Mouse (Mus musculus) myocyte (in vitro differentiated cells): ENCODE data around the gene Dnajb12. TPM values are rescaled to one million over a fixed set of nuclear protein-coding genes. Genes with fewer than 3 reads are reported as not detected.

Experiments
- H3K27me3 ChIP-seq: one replicate; pipeline ENCODE4 v1.6.1; 2011; ENCODE audit not compliant: control insufficient read depth, insufficient read depth, insufficient read length
- H3K36me3 ChIP-seq: one replicate; pipeline ENCODE4 v1.6.1; 2011; ENCODE audit not compliant: control insufficient read depth, insufficient read depth
- H3K4me2 ChIP-seq: one replicate; pipeline ENCODE4 v1.6.1; 2011; ENCODE audit warnings: low read depth, control low read depth
- H3K4me3 ChIP-seq: one replicate; pipeline ENCODE4 v1.5.1; 2011; ENCODE audit warnings: mild to moderate bottlenecking, control low read depth, moderate library complexity
- H3K79me2 ChIP-seq: one replicate; pipeline ENCODE4 v1.6.1; 2011; ENCODE audit not compliant: control insufficient read depth, insufficient read depth
- H3ac ChIP-seq: one replicate; pipeline ENCODE4 v1.6.1; 2011; ENCODE audit not compliant: control insufficient read depth, insufficient read length
- CEBPB ChIP-seq: IDR thresholded peaks from 2 replicates; pipeline ENCODE4 v1.6.1; 2011; ENCODE audit warnings: mild to moderate bottlenecking, moderate library complexity; ENCODE audit not compliant: poor library complexity, insufficient read depth, severe bottlenecking
- E2F4 ChIP-seq: IDR thresholded peaks from one replicate; pipeline ENCODE4 v1.6.1; 2011; ENCODE audit warnings: mild to moderate bottlenecking, control low read depth, moderate library complexity; ENCODE audit not compliant: insufficient read depth
- MAX ChIP-seq: IDR thresholded peaks from one replicate; pipeline ENCODE4 v1.6.1; 2011; ENCODE audit warnings: low read depth, mild to moderate bottlenecking, control low read depth
- MYOD1 ChIP-seq, 3 experiments: IDR thresholded peaks; one replicate each; pipeline ENCODE4 v1.6.1; 2011; ENCODE audit warnings: control low read depth in 2 of 3, low read depth in 2 of 3, mild to moderate bottlenecking in 2 of 3, moderate library complexity in 1 of 3; ENCODE audit not compliant: insufficient read length in 2 of 3, control insufficient read depth in 1 of 3
- MYOG ChIP-seq, 3 experiments: IDR thresholded peaks; one replicate each; pipeline ENCODE4 v1.6.1; 2011; ENCODE audit warnings: control low read depth in 2 of 3, low read depth in 2 of 3, mild to moderate bottlenecking in 2 of 3; ENCODE audit not compliant: insufficient read length in 2 of 3, control insufficient read depth in 1 of 3, insufficient read depth in 1 of 3
- POLR2A ChIP-seq: IDR thresholded peaks from one replicate; pipeline ENCODE4 v1.6.1; 2011; ENCODE audit warnings: low read depth, mild to moderate bottlenecking, control low read depth, moderate library complexity; ENCODE audit not compliant: insufficient read length
- POLR2AphosphoS2 ChIP-seq: IDR thresholded peaks from one replicate; pipeline ENCODE4 v1.6.1; 2011; ENCODE audit warnings: low read depth, control low read depth; ENCODE audit not compliant: insufficient read length
- REST ChIP-seq: IDR thresholded peaks from one replicate; pipeline ENCODE4 v1.6.1; 2011; ENCODE audit warnings: mild to moderate bottlenecking, control low read depth, moderate library complexity; ENCODE audit not compliant: insufficient read depth, insufficient read length
- SRF ChIP-seq: IDR thresholded peaks from one replicate; pipeline ENCODE4 v1.6.1; 2011; ENCODE audit warnings: low read depth; ENCODE audit not compliant: control insufficient read depth, insufficient read length
- TCF12 ChIP-seq: IDR thresholded peaks from one replicate; pipeline ENCODE4 v1.6.1; 2011; ENCODE audit warnings: mild to moderate bottlenecking, control low read depth; ENCODE audit not compliant: poor library complexity, insufficient read depth, severe bottlenecking
- TCF3 ChIP-seq: IDR thresholded peaks from one replicate; pipeline ENCODE4 v1.6.1; 2011; ENCODE audit warnings: low read depth, control low read depth; ENCODE audit not compliant: insufficient read length
- USF1 ChIP-seq: IDR thresholded peaks from one replicate; pipeline ENCODE4 v1.6.1; 2011; ENCODE audit warnings: low read depth, mild to moderate bottlenecking, control low read depth, moderate library complexity
- polyA plus RNA-seq: library from polyadenylated mRNA; unstranded; fragments of >200 nt; fragmentation: generic; extraction: Trizol; gene quantifications from one replicate; pipeline ENCODE4 v1.2.1, GENCODE M21; 2012; ENCODE audit warnings: missing spikeins

The Dnajb12 gene
- polyA plus RNA-seq = 45.2 TPM

DNA sequence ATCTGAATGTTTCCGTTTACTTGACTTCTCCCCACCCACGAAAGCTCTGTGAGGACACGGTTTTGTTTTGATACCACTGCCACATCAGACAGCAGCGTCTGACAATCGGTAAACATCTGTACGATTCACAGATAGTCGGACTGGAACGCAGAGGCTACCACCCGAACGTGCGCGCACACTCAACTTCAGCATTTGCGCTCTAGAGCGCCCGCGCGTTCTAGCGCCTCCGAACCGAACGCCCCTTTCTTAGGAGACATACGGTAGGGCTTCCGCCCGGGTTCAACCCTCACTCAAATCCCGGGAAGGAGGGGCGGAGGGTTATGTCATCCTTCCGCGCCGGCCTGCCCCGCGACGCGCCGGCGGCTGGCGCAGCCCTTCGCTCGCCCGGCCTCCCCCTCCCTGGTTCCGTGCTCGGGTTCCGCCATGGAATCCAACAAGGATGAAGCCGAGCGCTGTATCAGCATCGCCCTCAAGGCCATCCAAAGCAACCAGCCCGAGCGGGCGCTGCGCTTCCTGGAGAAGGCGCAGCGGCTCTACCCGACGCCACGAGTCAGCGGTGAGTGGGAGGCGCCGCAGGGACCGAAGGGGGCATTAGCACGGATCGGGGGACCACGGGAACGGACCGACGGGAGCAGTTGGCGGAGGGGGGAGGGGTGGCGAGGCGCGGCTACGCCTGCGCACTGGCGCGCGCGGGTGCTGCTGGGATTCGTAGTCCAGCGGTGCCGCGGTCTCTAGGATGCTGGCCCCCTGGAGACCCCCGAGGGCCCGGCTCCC is at the start of gene Dnajb12:
TSS of gene Dnajb12 (plus strand) at position 302 of the 774 bp plus-strand sequence.
- TF ChIP-seq REST (peak; percentile 0), MYOD1 (IDR thresholded peaks at IDR 0.05; ENCODE audit: control insufficient read depth in 1 of 3, insufficient read length in 2 of 3, low read depth in 2 of 3) (peak in 2 of 3 experiments; percentile 94 to 95), TCF3 (no peak), MYOG (IDR thresholded peaks at IDR 0.05; ENCODE audit: control insufficient read depth in 1 of 3, insufficient read depth in 1 of 3, insufficient read length in 2 of 3, low read depth in 2 of 3) (peak in 2 of 3 experiments; percentile 67 to 91), E2F4 (peak; percentile 23), MAX (no peak), POLR2A (peak; percentile 75), POLR2AphosphoS2 (peak; percentile 52), USF1 (no peak)
- H3K4me2 ChIP-seq = peak within 1 kb of the TSS; percentile 97
- peak within 1 kb of the TSS; percentile 95 for H3K4me3 ChIP-seq
- H3K79me2 ChIP-seq = peaks cover 45% of the 10 kb centered on the region
- no peaks in the 10 kb centered on the region for H3K36me3 ChIP-seq
- H3ac ChIP-seq = peak within 1 kb of the TSS; percentile 57
- no peaks in the 10 kb centered on the region for H3K27me3 ChIP-seq

DNA sequence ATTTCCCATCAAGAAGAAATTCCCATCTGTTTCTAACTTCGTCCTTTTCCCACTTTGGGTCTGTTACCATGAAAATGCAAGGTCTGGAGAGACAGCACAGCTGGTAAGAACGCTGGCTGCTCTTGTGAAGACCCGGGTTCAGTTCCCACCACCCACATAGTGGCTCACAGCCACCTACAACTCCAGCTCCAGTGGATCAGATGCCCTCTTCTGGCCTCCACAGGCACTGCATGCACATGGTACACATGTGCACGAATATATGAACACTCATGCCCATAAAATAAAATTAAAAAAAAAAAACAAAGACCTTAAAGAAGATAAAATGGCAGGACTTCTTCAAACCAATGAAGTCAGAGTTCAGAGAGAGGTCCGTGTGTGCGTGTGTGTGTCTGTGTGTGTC is 49.5 kb upstream of the Dnajb12 start:
- Histone ChIP-seq H3K27me3 (no peaks in the 10 kb centered on the region), H3K4me2 (no peak overlapping the region), H3ac (no peak overlapping the region), H3K36me3 (peaks cover 40% of the 10 kb centered on the region), H3K4me3 (no peak overlapping the region), H3K79me2 (no peaks in the 10 kb centered on the region)
- TF ChIP-seq USF1 = no peak
- TF ChIP-seq E2F4 = no peak
- TF ChIP-seq POLR2A = no peak

GRCm38 (mm10) chr10:59831950-59832349 is 47.4 kb upstream of the Dnajb12 start:
- H3ac ChIP-seq = no peak overlapping the region
- H3K4me3 ChIP-seq = no peak overlapping the region
- TF ChIP-seq MYOG (IDR thresholded peaks at IDR 0.05; ENCODE audit: control insufficient read depth in 1 of 3, insufficient read depth in 1 of 3, insufficient read length in 2 of 3, low read depth in 2 of 3) (no peak), MAX (no peak), TCF12 (no peak), CEBPB (no peak), REST (no peak), USF1 (no peak), POLR2A (no peak), E2F4 (no peak), TCF3 (no peak)
- H3K79me2 ChIP-seq = no peaks in the 10 kb centered on the region
- no peaks in the 10 kb centered on the region for H3K27me3 ChIP-seq
- H3K36me3 ChIP-seq = peaks cover 37% of the 10 kb centered on the region
- H3K4me2 ChIP-seq = no peak overlapping the region

DNA sequence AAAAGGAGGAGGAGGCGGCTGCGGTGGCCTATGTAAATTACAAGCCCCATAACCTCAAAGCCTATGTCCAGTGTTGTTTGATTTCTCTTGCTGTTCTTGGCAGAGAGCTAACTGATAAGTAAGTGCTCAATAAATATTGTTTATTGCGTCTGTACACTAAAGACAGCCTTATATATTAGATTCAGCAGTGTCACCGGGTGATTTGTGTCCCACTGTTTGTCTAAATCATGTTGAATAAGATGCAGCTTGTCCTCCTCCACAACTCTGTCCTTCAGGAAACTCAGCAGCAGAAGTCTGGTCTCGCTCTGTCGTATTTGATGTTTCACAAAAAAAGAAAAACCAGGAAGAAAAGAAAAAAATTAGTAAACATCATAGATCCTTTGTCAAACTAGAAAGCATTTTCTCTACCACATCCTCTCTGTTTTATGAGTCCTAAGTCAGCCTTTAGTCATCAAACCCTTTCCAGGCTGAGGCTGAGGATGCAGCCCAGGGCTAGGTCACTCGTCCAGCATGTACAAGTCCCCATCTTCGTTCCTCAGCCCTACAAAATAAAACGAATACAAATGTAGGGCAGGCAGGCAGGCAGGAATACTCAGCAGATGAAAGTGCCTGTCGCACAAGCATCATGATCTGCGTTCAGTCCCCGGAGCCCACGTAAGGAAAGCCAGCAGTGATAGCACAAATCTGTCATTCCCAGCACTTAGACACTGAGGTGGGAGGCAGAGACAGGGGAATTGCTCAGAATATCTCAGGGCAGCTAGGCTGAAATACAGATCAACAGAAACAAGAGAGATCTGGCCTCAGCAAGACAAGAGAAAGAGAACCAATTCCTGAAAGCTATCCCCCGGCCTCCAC is 43.8 kb upstream of the Dnajb12 start:
- TF ChIP-seq MAX (no peak), TCF3 (no peak), MYOD1 (IDR thresholded peaks at IDR 0.05; ENCODE audit: control insufficient read depth in 1 of 3, insufficient read length in 2 of 3, low read depth in 2 of 3) (no peak), SRF (no peak), MYOG (IDR thresholded peaks at IDR 0.05; ENCODE audit: control insufficient read depth in 1 of 3, insufficient read depth in 1 of 3, insufficient read length in 2 of 3, low read depth in 2 of 3) (no peak), CEBPB (no peak), TCF12 (no peak), REST (no peak), POLR2A (no peak), E2F4 (no peak), USF1 (no peak), POLR2AphosphoS2 (no peak)
- peaks cover 10% of the 10 kb centered on the region for H3K36me3 ChIP-seq
- no peak overlapping the region for H3K4me3 ChIP-seq
- no peaks in the 10 kb centered on the region for H3K79me2 ChIP-seq
- H3ac ChIP-seq = no peak overlapping the region
- no peak overlapping the region for H3K4me2 ChIP-seq
- H3K27me3 ChIP-seq = no peaks in the 10 kb centered on the region

DNA sequence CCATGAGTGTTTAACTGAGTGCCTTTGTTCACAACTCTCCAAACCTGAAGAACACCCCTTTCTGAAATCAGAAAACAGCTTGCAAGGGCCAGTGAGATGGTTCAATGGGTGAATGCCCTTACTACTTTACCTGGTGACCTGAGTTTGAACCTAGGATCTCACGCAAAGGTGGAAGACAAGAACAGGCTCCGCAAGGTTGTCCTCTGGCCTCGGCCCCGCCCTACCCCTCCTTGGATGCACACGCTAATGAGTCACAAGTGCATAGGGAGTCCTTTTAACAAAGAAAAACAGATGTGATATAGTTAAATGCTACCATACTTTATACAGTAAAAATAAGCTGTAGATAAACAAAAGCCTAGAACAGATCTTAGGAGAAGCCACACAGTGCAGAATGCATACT is 41.9 kb upstream of the Dnajb12 start:
- no peaks in the 10 kb centered on the region for H3K27me3 ChIP-seq
- peaks cover 19% of the 10 kb centered on the region for H3K36me3 ChIP-seq

More for the DNA sequence above, 41.9 kb upstream of the Dnajb12 start:
- TF ChIP-seq MYOG (IDR thresholded peaks at IDR 0.05; ENCODE audit: control insufficient read depth in 1 of 3, insufficient read depth in 1 of 3, insufficient read length in 2 of 3, low read depth in 2 of 3) (no peak), SRF (no peak), USF1 (no peak), POLR2A (no peak), POLR2AphosphoS2 (no peak), MYOD1 (IDR thresholded peaks at IDR 0.05; ENCODE audit: control insufficient read depth in 1 of 3, insufficient read length in 2 of 3, low read depth in 2 of 3) (no peak), CEBPB (no peak), MAX (no peak), TCF3 (no peak), REST (no peak), TCF12 (no peak), E2F4 (no peak)
- no peak overlapping the region for H3ac ChIP-seq
- no peaks in the 10 kb centered on the region for H3K79me2 ChIP-seq
- no peak overlapping the region for H3K4me2 ChIP-seq
- no peak overlapping the region for H3K4me3 ChIP-seq
